Mouse (Mus musculus): ENCODE measurements around the gene Gfi1b. TPM values are rescaled to one million over a fixed set of nuclear protein-coding genes. Genes with fewer than 3 reads are reported as not detected.

The Gfi1b gene
- total RNA-seq, 2 experiments from 2014 or later = not detected

DNA sequence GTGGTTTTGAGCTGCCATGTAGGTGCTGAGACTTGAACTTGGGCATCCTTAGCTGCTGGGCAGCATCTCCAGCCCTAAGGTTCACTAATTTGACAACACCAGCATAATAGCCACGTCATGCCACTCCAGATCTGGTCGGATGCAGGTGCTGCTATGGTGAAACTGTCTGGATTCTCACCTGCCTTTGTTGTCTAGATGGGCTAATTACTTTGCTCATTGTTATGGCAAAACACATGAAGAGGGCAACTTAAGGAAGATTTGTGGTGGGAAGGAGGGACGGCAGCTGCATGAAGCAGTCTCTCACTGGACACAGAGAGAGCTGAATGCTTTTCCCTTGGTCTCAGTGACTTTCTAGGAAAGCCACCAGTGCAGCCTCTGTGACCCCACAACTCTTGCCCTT lies 4.3 kb upstream of the Gfi1b start:
- intact Hi-C loops (cut with DNase I) = no loop called here
- DNase-seq (ENCODE audit: low spot score in 2 of 2) = no peak

DNA sequence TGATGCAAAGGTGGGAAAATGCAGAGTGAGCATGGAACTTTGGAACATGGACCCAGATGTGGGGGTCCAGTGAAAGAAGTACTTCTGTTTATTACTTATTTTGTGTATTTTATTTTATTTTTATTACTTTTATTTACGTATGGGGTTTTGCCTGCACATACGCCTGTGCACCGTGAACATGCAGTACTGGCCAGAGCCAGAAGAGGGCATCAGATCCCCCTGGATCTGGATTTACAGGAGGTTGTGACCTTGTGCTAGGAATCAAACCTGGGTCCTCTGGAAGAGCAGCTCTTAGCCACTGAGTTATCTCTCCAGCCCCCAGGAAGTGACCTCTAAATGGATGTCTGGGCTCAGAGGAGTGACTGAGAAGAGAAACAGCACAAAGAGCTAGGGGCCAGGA lies 3.1 kb upstream of the Gfi1b start:
- no peak for DNase-seq (ENCODE audit: low spot score in 2 of 2)
- intact Hi-C loops (cut with DNase I) = no loop called here

DNA sequence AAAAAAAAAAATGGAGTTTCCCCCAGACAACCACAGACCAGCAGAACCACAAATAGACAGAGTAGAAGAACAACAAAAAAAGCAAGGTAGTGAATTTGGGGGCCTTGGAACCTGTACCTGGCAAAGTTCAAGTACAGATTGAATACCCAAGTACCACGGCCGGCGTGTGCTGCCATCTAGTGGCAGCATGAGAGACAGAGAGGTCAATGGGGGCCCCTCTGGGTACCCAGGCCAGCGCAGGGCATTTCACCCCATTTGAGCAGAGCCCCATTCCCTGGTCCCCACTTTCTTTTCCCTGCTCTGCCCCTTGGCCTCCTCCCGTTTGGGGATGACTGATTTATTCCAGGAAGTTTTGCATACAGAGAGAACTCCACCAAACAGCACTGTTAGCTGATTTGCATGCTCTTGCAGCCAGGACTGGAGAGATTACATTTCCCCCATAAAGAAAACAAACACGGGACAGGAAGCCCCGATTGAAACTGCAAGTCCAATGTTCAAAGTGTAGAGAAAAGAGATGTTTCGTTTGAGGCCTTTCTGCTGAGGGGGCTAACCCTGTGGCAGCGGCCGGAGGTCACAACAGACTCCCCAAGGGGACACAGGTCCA lies 841 bp upstream of the Gfi1b start:
- DNase-seq (ENCODE audit: low spot score in 2 of 2) = no peak
- intact Hi-C loops (cut with DNase I) = loop anchor here (2.0 kb wide), 1 partner anchor 30 kb away; no protein-coding TSS in a partner anchor

DNA sequence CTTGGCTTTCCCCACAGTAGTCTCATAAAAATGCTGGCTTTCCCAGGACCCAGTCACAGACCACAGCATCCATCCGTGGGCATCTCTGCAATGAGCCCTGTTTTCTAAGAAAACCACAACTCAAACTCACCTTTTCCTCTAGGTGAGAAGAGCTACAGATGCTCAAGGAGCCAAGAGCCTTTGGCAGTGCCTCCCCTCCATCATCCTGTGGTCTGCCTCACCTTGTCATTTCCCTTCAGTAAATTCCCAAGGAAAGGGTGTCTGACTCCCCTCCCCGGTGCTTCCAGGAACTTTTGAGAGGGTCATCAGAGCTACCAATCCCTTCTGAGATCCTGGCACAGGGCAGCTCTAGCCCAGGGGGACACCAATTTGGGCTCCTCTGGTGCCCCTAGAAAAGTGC lies 671 bp downstream of the Gfi1b start:
- intact Hi-C loops (cut with DNase I) = no loop called here
- no peak for DNase-seq (ENCODE audit: low spot score in 2 of 2)

DNA sequence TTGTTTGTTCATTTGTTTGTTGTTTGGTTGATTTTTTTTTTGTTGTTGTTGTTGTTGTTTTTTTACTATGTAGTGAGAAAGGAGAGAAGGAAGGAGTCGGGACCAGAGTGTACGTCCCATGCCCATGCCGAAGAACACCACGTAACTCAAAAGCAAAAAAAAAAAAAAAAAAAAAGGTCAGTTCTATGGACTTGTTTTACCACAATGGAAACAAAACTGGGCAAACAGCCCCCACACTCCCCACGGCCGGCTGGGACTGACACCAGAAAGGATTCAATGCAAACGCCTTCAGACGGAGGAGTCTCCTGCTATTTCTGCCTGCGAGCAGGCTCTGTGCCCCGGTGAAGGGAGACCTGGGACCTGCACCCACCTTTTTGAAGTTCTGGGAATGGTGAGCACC lies 1.3 kb downstream of the Gfi1b start:
- DNase-seq (ENCODE audit: low spot score in 2 of 2) = peak in 1 of 2 experiments; percentile 30
- intact Hi-C loops (cut with DNase I) = no loop called here

DNA sequence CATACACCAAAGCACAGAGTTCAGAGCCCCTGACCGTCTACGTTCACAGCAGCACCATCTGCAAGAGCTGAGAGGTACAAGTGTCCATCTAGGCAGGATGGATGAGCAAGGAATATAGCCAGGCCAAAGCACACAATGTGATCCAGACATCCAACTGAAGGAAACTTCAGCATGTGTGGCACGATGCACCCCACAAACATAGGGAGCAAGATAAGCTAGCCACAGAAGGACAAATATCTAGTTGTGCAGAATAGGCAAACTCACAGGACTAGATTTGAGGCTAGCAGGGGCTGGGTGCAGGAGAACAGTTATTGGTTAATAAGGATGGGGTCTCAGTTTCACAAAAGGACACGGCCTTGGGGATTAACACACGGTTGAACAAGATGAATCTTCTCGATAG lies 2.4 kb downstream of the Gfi1b start:
- intact Hi-C loops (cut with DNase I) = no loop called here
- no peak for DNase-seq (ENCODE audit: low spot score in 2 of 2)

DNA sequence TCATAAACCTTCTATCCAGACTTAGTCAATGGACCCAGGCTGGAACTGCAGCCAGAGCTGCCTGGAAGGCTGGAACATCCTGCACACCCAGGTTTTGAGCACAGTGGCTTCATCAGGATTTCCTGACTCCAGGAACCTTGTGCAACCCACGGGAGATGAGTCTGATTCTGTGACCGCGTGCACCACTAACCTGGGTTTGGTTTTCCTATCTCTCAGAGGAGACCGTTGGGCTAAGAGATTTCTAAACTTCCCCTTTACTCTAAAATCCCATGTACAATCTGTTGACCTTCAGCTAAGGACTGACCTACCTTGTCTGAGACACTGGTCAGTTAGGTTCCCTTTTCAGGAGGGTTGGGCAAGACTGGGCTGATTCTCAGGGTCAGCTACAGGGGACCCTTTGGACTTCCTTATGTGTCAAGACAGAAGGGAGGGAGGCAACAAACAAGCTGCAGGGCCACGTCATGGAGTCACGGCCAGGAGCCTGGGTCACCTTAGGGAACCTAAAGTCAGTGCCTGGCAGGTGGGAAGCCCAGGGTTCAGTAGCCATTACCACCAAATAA lies 2.9 kb downstream of the Gfi1b start:
- no peak for DNase-seq (ENCODE audit: low spot score in 2 of 2)
- intact Hi-C loops (cut with DNase I) = no loop called here

DNA sequence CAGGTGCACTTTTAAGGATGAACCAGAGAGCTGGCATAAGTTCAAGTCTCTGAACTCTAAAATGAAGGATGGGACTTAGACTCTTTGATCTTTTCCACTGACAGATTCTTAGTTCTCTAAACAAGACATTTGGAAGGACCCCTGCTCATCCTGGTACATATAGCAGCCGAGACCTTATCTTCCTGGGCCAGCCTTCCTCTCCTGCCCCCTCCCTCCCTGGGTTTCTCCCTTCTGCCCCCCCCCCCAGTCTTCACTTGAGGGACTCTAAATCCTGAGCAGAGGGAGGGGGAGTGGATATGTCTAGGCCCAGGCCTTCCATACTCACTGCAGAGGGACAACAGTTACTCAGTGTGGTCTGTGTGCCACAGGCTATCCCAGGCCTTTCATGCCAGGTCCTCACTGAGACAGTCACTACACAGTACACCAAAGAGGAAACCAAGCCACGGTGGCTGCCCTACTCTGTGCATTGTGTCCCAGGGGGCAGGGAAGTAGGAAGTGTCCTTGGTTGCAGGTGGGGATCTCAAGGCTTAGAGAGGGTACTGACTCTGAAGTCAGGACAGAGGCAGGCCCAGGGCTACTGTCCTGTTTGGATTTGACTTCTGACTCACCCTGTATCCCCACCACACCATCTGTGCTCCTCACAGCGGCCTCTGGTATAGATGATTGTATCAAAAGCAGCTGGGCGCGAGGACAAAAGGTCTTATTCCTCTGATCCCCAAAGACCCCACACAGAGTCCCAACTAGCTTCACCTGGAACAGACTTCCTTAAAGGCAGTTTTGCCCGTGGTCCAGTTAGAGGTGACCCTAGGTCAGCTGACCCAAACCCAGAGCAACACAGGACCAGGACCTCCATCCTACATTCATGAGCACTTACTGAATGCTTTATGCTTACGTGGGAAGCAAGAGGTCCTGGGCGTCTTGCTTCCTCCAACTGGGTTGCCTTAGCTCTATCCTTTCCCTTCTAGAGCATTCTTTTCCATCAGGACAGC lies 4.0 kb downstream of the Gfi1b start:
- intact Hi-C loops (cut with DNase I) = no loop called here

DNA sequence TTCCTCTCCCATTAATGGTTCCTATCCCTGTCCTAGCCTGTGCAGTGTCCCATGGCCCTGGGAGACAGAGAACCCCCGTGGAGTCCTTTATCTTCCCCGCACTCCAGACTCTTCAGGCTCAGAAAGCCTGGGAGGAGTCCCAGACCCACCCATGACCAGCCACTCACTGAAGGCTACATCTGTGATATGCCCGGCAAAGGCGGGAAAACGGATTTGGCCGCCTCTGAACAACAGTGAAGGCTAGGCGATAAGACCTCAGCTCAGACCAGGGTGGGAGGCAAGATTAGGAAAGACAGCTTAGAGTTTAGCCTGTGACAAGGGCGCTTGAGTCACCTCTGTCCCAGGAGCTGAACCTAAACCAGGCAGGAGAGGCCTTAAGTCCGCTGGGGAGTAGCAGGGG lies 4.9 kb downstream of the Gfi1b start:
- intact Hi-C loops (cut with DNase I) = no loop called here

More for the DNA sequence above, 4.0 kb downstream of the Gfi1b start:
- DNase-seq (ENCODE audit: low spot score in 2 of 2) = no peak

DNA sequence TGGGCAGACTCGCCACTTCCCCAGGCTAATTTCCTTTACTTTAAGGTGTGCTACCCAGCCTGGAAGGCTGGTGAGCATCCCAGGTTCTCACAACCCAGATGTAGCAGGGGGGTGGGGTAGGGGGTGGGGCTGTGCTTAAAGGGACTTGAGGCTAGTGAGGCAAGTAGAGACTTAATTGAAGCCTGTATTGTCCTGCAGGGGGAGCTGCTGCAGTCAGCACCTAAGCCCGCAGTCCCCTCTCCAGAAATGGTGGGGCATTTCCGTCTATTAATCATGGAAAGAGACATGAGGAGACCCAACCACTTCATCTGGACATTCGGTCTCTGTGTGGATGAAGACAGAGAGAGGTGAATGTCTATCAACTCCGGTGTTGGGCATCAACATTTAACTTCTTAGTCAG lies 5.4 kb downstream of the Gfi1b start:
- intact Hi-C loops (cut with DNase I) = no loop called here
- no peak for DNase-seq (ENCODE audit: low spot score in 2 of 2)

More for the DNA sequence above, 4.9 kb downstream of the Gfi1b start:
- DNase-seq (ENCODE audit: low spot score in 2 of 2) = no peak

DNA sequence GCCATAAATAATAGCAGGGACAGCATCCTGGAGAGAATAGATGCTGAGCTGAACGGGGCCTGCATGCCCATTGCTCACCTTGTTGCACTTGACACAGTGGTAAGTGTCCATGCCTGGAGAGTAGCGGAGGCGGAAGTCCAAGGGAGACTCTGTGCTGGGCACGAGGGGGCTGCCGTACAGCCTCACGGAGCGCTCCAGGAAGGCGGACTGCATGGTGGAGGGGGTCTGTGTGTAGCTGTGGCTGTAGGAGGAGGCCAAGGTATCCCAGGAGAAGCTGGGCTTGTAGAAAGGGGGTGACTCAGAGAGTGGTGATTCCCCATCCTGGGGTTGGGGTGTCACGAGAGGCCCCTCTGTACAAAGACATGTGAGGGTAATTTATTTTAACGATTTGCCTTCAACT lies 8.2 kb downstream of the Gfi1b start:
- intact Hi-C loops (cut with DNase I) = no loop called here
- no peak for DNase-seq (ENCODE audit: low spot score in 2 of 2)

DNA sequence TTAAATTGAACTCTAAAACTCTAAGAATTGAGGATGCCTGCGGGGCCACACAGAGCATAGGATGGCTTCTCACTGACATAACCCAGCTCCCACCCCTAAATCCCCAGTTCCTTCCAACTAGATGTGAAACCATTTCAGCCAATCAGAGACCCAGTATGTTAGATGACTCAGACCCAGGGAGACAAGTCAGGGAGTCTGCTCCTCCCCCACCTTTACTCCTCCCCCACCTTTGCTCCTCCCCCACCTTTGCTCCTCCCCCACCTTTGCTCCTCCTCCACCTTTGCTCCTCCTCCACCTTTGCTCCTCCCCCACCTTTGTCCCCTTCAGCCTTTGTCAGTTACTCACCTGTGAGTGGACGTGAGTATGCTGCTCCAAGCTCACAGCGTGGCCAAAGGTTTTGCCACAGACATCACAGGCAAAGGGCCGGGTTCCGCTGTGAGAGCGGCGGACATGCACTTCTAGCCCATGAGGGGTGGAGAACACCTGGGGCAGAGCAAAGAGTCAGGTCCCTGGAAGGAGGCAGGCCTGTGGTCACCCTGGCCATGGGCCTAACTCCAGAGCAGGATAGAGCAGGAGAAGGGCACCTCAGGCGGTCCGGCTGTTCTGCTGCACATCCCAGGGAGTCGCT lies 9.2 kb downstream of the Gfi1b start:
- intact Hi-C loops (cut with DNase I) = no loop called here

DNA sequence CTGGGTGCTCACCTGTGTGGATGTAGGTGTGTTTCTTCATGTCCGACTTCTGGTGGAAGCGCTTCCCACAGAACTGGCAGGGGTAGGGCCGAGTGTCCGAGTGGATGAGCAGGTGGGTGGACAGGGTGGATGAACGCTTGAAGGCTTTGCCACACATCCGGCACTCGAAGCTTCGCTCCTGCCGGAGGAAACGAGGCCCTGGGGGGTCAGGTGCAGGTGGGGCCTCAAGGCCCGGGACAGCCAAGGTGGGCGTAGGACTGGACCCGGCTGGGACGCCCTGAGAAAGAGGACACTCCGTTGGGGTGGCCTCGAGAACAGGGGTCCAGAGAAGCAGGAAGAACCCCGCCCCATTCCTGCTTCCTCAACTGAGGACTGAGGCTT lies 10.4 kb downstream of the Gfi1b start:
- intact Hi-C loops (cut with DNase I) = no loop called here
- no peak for DNase-seq (ENCODE audit: low spot score in 2 of 2)

More for the DNA sequence above, 9.2 kb downstream of the Gfi1b start:
- DNase-seq (ENCODE audit: low spot score in 2 of 2) = no peak

DNA sequence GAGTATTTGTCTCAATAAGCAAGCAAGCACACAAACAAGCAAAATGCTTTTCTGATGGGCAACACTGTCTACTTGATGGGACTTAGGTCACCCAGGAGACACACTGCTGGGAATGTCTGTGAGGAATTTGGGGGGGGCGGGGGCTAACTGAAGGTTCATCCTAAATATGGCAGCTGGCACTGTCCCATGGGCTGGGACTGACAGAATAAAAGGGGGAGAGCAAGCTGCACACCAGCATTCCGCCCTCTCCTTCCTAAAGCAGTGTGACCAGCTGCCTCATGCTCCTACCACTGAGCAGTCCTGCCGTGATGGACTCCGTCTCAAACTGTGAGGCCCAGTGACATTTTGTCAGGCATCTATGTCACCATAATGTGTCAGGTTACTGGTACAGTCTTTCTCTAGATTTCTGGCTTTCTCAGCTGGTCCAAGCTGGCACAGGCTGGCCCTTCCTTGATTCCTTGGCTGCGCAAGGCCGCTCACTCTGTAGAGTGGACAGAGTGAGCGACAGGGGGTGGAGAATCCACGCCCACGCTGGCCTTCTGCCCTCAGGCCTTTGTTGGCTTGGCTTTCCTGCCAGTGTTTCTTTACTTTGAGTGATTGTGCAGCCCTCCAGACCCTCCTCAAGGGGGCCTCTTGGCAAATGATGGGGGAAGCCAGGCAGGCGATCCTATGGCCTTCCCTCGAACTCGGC lies 10.9 kb downstream of the Gfi1b start:
- no peak for DNase-seq (ENCODE audit: low spot score in 2 of 2)
- intact Hi-C loops (cut with DNase I) = no loop called here

DNA sequence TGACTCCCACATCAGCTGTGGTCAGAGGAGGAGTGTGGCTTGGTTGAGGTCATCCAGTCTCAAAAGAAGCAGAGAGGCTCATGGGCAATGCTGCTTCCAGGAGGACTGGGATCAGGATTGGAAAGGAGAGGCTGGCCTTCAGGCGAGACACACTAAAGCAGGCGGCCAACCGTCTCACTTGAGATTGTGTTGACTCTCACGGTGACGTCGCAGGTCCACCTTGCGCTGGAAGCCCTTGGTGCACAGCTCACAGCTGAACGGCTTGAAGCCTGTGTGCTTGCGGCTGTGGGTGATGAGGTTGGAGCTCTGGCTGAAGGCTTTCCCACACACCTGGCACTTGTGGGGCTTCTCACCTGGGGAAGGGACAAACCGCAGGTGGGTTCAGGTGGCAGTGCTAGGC lies 11.9 kb downstream of the Gfi1b start:
- intact Hi-C loops (cut with DNase I) = no loop called here
- DNase-seq (ENCODE audit: low spot score in 2 of 2) = no peak

DNA sequence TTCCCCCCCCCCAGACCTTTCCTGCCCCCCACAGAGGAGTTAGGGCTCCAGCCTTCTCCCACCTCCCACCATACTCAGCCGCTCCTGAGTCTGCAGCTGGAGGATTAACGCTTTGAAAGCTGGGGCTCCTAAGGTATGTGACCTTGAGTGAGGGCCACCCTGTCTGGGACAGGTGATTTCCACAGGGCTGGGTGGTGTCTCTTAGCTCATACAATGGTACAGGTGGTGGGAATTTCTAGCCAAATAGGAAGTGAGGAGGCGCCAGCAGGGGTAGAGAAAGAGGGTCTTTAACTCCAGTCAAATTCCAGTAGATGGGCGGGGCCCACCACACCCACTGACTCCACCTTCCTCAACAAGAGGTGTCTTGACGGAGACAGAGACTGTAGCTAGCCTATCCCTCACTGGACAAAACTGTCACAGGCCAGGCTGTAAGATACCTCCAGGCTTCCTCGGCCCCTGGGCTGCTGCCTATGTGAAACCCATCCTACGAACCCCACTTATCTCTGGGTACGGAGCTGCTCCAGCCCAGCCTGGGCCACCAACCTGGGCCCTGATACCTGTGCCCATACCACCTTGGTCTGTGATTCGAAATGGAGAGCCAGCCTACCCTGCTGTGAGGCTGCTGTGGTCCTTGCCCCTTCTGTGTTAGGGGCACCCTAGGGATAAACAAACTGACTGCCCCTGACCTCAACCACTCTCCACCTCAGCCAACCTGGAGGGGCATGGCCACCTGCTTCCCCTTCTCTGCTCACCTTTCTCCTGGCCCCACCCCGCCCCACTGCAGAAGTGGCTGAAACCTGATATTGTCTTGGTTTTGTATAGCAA lies 14.2 kb downstream of the Gfi1b start:
- no peak for DNase-seq (ENCODE audit: low spot score in 2 of 2)
- intact Hi-C loops (cut with DNase I) = no loop called here

DNA sequence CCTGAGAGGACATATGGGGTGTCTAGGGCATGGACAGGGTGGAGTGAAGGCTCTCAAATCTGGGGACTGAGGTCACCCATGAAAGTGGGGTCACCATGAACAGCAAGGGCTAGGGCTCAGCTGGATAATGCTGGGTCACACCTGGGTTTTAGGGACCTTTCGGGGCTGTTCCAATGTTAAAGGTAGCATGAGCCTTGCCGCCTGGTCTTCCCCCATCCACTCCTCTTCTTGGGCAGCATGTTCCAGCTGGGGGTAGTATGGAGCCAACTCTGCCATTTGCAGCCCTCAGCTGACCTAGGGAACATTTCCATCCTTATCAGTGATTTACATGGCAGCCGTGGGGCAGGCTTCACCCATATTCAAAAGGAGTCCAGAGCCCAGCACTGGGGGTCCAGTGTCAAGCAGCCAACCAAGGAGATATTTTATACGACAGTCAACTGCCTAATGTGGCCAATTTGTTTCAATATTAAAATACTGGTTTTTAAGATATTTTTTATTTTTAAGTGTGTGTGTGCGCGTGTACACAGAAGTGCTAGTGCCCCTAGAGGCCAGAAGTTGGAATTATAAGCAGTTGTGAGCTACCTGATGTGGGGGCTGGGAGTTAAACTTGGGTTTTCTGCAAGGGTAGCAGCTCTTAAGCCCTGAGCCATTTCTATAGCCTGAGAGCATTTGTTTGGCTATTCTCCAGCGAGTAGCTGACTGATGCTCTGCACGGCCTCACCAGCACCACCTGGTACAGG lies 15.0 kb downstream of the Gfi1b start:
- intact Hi-C loops (cut with DNase I) = no loop called here

DNA sequence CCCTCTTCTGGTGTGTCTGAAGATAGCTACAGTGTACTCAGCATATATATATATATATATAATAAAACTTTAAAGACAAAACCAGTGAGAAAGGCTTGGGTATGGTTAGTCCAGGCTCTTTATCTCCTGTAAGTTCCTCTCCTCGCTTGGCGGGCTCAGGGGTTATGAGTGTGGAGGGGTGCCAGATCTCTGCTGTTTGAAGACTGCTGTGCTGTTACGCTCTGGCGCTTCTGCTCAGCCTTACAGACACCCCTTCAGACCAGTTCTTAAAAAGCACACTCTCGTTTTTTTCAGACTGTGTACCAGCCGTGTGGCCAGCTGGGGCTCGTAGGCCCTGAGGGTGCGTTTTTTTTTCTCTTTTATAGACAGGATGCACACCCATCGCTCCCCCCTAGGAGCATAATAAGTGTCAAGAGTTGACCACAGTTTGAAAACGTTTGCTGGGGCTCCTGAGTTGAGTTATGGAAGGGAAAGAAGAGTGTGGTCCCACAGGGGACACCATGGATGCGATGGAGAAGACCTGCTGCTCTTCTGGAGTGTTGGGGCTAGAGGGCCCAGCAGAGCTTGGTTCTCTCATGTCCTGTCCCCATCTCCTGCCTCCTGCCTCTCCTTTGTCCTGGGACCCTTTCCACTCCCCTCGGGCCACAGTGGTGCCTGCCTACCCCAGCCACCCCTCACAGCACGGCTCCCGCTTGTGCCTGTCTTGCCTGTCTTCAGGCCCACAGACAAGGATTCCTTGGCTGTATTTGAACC lies 15.8 kb downstream of the Gfi1b start:
- no peak for DNase-seq (ENCODE audit: low spot score in 2 of 2)
- intact Hi-C loops (cut with DNase I) = no loop called here

More for the DNA sequence above, 15.0 kb downstream of the Gfi1b start:
- DNase-seq (ENCODE audit: low spot score in 2 of 2) = no peak

All from left cerebral cortex, postnatal 25 days (tissue).